Comparison of ENCODE assay signal across 27 mouse cellular contexts in the genomic region with DNA sequence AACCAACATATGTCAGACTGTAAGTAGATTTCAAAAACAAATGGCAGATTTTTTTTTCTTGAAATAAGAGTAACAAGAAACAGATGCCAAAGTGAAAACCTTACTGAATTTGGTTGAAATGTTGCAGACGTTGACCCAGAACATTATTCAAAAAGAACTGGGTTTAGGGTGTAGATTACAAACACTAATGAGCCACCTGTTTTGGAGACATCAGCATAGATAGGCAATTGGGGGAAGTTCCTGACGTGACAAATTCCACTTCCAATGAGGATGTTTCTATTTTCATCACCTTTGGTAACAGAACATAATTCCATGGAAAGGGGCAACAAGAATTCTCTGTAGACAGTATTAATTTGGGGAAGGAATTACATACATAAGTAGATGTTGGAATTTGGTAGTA.
"Had no signal": no experiment of that assay in that cellular context is flagged by ENCODE, and none has a peak within 500 bp of the region (broad histone marks: within the 10 kb centered on the region; RNA-seq: fewer than 3 reads in every experiment).

No protein-coding gene starts in this region.

- H3K27me3 ChIP-seq: heart, embryonic 12.5 days; hindbrain, embryonic 13.5 days; hindbrain, embryonic 15.5 days; kidney, embryonic 15.5 days; limb, embryonic 12.5 days; limb, embryonic 15.5 days; liver, embryonic 12.5 days had no signal

- H3K36me3 ChIP-seq: heart, embryonic 10.5 days; heart, embryonic 12.5 days; hindbrain, embryonic 10.5 days; hindbrain, embryonic 13.5 days; hindbrain, embryonic 15.5 days; kidney, embryonic 15.5 days; limb, embryonic 12.5 days; limb, embryonic 15.5 days; liver, embryonic 12.5 days had no signal

- H3K9me3 ChIP-seq: heart, embryonic 10.5 days; heart, embryonic 12.5 days; hindbrain, embryonic 10.5 days; hindbrain, embryonic 13.5 days; hindbrain, embryonic 15.5 days; kidney, embryonic 15.5 days; limb, embryonic 12.5 days; limb, embryonic 15.5 days; liver, embryonic 12.5 days had no signal

- H3K9ac ChIP-seq: heart, embryonic 12.5 days; hindbrain, embryonic 13.5 days; hindbrain, embryonic 15.5 days; kidney, embryonic 15.5 days; limb, embryonic 12.5 days; limb, embryonic 15.5 days; liver, embryonic 12.5 days; liver, embryonic 14.5 days had no signal

- H3K4me3 ChIP-seq: gastrocnemius, adult 2 months; heart, embryonic 10.5 days; heart, embryonic 12.5 days; hindbrain, embryonic 10.5 days; hindbrain, embryonic 13.5 days; hindbrain, embryonic 15.5 days; kidney, embryonic 15.5 days; limb, embryonic 12.5 days; limb, embryonic 15.5 days; liver, embryonic 12.5 days had no signal

- DNase-seq: gastrocnemius, adult 2 months; gastrocnemius, postnatal 10 days; gastrocnemius, postnatal 25 days; heart, adult 18-20 months; heart, postnatal 10 days; heart, postnatal 4 days; kidney, adult 11 months; kidney, adult 2 months; kidney, adult 9 months; kidney, postnatal 14 days; kidney, postnatal 36 days; layer of hippocampus, adult 9-11 months; layer of hippocampus, postnatal 36 days; left cerebral cortex, postnatal 4 days had no signal

- ATAC-seq: hindbrain, postnatal 0 days; intestine, embryonic 16.5 days; liver, embryonic 12.5 days had no signal

- H3K4me2 ChIP-seq: heart, embryonic 12.5 days; hindbrain, embryonic 13.5 days; hindbrain, embryonic 15.5 days; kidney, embryonic 15.5 days; limb, embryonic 12.5 days; limb, embryonic 15.5 days; liver, embryonic 12.5 days had no signal

- H3K27ac ChIP-seq: gastrocnemius, adult 2 months; heart, embryonic 10.5 days; hindbrain, embryonic 10.5 days; hindbrain, embryonic 13.5 days; hindbrain, embryonic 15.5 days; hindbrain, postnatal 0 days; kidney, embryonic 15.5 days; kidney, postnatal 0 days; limb, embryonic 12.5 days; limb, embryonic 15.5 days; liver, embryonic 12.5 days; liver, embryonic 14.5 days had no signal

- H3K4me1 ChIP-seq: heart, embryonic 10.5 days; heart, embryonic 12.5 days; hindbrain, embryonic 10.5 days; hindbrain, embryonic 13.5 days; hindbrain, embryonic 15.5 days; kidney, embryonic 15.5 days; limb, embryonic 12.5 days; liver, embryonic 12.5 days had no signal
